Mouse (Mus musculus): Measurements from ENCODE around the gene Gm45208. TPM values are rescaled to one million over a fixed set of nuclear protein-coding genes. Genes with fewer than 3 reads are reported as not detected.

The Gm45208 gene
- polyA plus RNA-seq, 1 experiment: not detected

- Histone ChIP-seq H3K4me3 (ENCODE audit: insufficient read depth, low read length) (no peak overlapping the region), H3K4me1 (ENCODE audit: control insufficient read depth, insufficient read depth, low read length) (peaks cover 17% of the 10 kb centered on the region), H3K27ac (ENCODE audit: insufficient read depth, low read depth, low read length) (no peak overlapping the region)
- TF ChIP-seq CTCF (IDR thresholded peaks at IDR 0.05; ENCODE audit: low read depth, low read length) (no peak), POLR2A (IDR thresholded peaks at IDR 0.05; ENCODE audit: borderline replicate concordance, low read depth, low read length) (no peak)
These were observed 3.8 kb downstream of the Gm45208 start for GRCm38 (mm10) chrX:7725841-7726240.

- Histone ChIP-seq H3K4me1 (ENCODE audit: control insufficient read depth, insufficient read depth, low read length) (peaks cover 17% of the 10 kb centered on the region), H3K27ac (ENCODE audit: insufficient read depth, low read depth, low read length) (peak overlapping the region; percentile 77)
These were observed 5.1 kb downstream of the Gm45208 start for GRCm38 (mm10) chrX:7727176-7727575.

GRCm38 (mm10) chrX:7728215-7728921 lies 6.3 kb downstream of the Gm45208 start, which contains the start of gene Praf2:
Praf2 (plus strand) TSS chrX:7728439.
- H3K27ac ChIP-seq (ENCODE audit: insufficient read depth, low read depth, low read length): peak within 1 kb of the TSS; percentile 77
- peaks cover 15% of the 10 kb centered on the region for H3K4me1 ChIP-seq (ENCODE audit: control insufficient read depth, insufficient read depth, low read length)
- peak within 1 kb of the TSS; percentile 69 for H3K4me3 ChIP-seq (ENCODE audit: insufficient read depth, low read length)
- TF ChIP-seq CTCF (IDR thresholded peaks at IDR 0.05; ENCODE audit: low read depth, low read length): no peak

More at GRCm38 (mm10) chrX:7727176-7727575, 5.1 kb downstream of the Gm45208 start:
- H3K4me3 ChIP-seq (ENCODE audit: insufficient read depth, low read length): no peak overlapping the region
- TF ChIP-seq POLR2A (IDR thresholded peaks at IDR 0.05; ENCODE audit: borderline replicate concordance, low read depth, low read length): no peak
- no peak for TF ChIP-seq CTCF (IDR thresholded peaks at IDR 0.05; ENCODE audit: low read depth, low read length)

GRCm38 (mm10) chrX:7728922-7729265 lies 6.8 kb downstream of the Gm45208 start:
- Histone ChIP-seq H3K27ac (ENCODE audit: insufficient read depth, low read depth, low read length) (no peak overlapping the region), H3K4me1 (ENCODE audit: control insufficient read depth, insufficient read depth, low read length) (peaks cover 15% of the 10 kb centered on the region), H3K4me3 (ENCODE audit: insufficient read depth, low read length) (peak overlapping the region; percentile 69)
- no peak for TF ChIP-seq CTCF (IDR thresholded peaks at IDR 0.05; ENCODE audit: low read depth, low read length)
- no peak for TF ChIP-seq POLR2A (IDR thresholded peaks at IDR 0.05; ENCODE audit: borderline replicate concordance, low read depth, low read length)

GRCm38 (mm10) chrX:7733571-7734156 lies 11.6 kb downstream of the Gm45208 start:
- Histone ChIP-seq H3K4me1 (ENCODE audit: control insufficient read depth, insufficient read depth, low read length) (peaks cover 4% of the 10 kb centered on the region; the same call in 1 of the 2 replicates), H3K4me3 (ENCODE audit: insufficient read depth, low read length) (peak overlapping the region; percentile 31; the same call in 1 of the 2 replicates), H3K27ac (ENCODE audit: insufficient read depth, low read depth, low read length) (no peak overlapping the region)
- no peak for TF ChIP-seq POLR2A (IDR thresholded peaks at IDR 0.05; ENCODE audit: borderline replicate concordance, low read depth, low read length)
- TF ChIP-seq CTCF (IDR thresholded peaks at IDR 0.05; ENCODE audit: low read depth, low read length): no peak

- TF ChIP-seq CTCF (IDR thresholded peaks at IDR 0.05; ENCODE audit: low read depth, low read length) (no peak), POLR2A (IDR thresholded peaks at IDR 0.05; ENCODE audit: borderline replicate concordance, low read depth, low read length) (no peak)
- no peak overlapping the region for H3K27ac ChIP-seq (ENCODE audit: insufficient read depth, low read depth, low read length)
- no peak overlapping the region for H3K4me3 ChIP-seq (ENCODE audit: insufficient read depth, low read length)
- H3K4me1 ChIP-seq (ENCODE audit: control insufficient read depth, insufficient read depth, low read length): no peaks in the 10 kb centered on the region
These were observed 17.5 kb downstream of the Gm45208 start for GRCm38 (mm10) chrX:7739336-7740081.

GRCm38 (mm10) chrX:7740082-7740819 lies 18.2 kb downstream of the Gm45208 start:
- no peak for TF ChIP-seq POLR2A (IDR thresholded peaks at IDR 0.05; ENCODE audit: borderline replicate concordance, low read depth, low read length)
- TF ChIP-seq CTCF (IDR thresholded peaks at IDR 0.05; ENCODE audit: low read depth, low read length): no peak
- Histone ChIP-seq H3K4me1 (ENCODE audit: control insufficient read depth, insufficient read depth, low read length) (no peaks in the 10 kb centered on the region), H3K4me3 (ENCODE audit: insufficient read depth, low read length) (no peak overlapping the region), H3K27ac (ENCODE audit: insufficient read depth, low read depth, low read length) (no peak overlapping the region)

- no peaks in the 10 kb centered on the region for H3K4me1 ChIP-seq (ENCODE audit: control insufficient read depth, insufficient read depth, low read length)
- TF ChIP-seq POLR2A (IDR thresholded peaks at IDR 0.05; ENCODE audit: borderline replicate concordance, low read depth, low read length) (no peak), CTCF (IDR thresholded peaks at IDR 0.05; ENCODE audit: low read depth, low read length) (no peak)
- no peak overlapping the region for H3K27ac ChIP-seq (ENCODE audit: insufficient read depth, low read depth, low read length)
- no peak overlapping the region for H3K4me3 ChIP-seq (ENCODE audit: insufficient read depth, low read length)
These were observed 19.1 kb downstream of the Gm45208 start for GRCm38 (mm10) chrX:7741103-7741502.

- no peaks in the 10 kb centered on the region for H3K4me1 ChIP-seq (ENCODE audit: control insufficient read depth, insufficient read depth, low read length)
- TF ChIP-seq POLR2A (IDR thresholded peaks at IDR 0.05; ENCODE audit: borderline replicate concordance, low read depth, low read length) (no peak), CTCF (IDR thresholded peaks at IDR 0.05; ENCODE audit: low read depth, low read length) (no peak)
- H3K27ac ChIP-seq (ENCODE audit: insufficient read depth, low read depth, low read length): no peak overlapping the region
- H3K4me3 ChIP-seq (ENCODE audit: insufficient read depth, low read length): no peak overlapping the region
These were observed 21.4 kb downstream of the Gm45208 start for GRCm38 (mm10) chrX:7743470-7743869.
